In genomic region chr19:36669720-36670451, GRCm38 (mm10) we compare ENCODE assay signal across 13 mouse cellular contexts.
DNase-seq lines count a peak whose midpoint lies in the region; ATAC-seq lines count a peak whose summit lies in the region.
"Had no signal": no experiment of that assay in that cellular context is flagged by ENCODE, and none has a peak within 500 bp of the region (broad histone marks: within the 10 kb centered on the region; RNA-seq: fewer than 3 reads in every experiment).

No protein-coding gene starts in this region.

- peaks cover 22% of the 10 kb centered on the region; the same call in 1 of the 2 replicates for H3K4me1 ChIP-seq in embryonic facial prominence, embryonic 10.5 days
- H3K4me1 ChIP-seq in forebrain, embryonic 10.5 days, result peaks cover 28% of the 10 kb centered on the region
- peaks cover 21% of the 10 kb centered on the region for H3K4me1 ChIP-seq in hindbrain, embryonic 12.5 days
- H3K4me1 ChIP-seq: liver, embryonic 12.5 days had no signal

- peak; percentile 22 for DNase-seq in layer of hippocampus, adult 11-12 months (ENCODE audit: low spot score)
- DNase-seq in layer of hippocampus, adult 9-10 months (ENCODE audit: low spot score), result no peak
- peak; percentile 21 for DNase-seq in embryonic facial prominence, embryonic 10.5 days (ENCODE audit: low spot score)
- no peak for DNase-seq in forebrain, embryonic 10.5 days (ENCODE audit: extremely low spot score, low spot score)
- DNase-seq in kidney, postnatal 25 days, result no peak
- DNase-seq in cerebellum, adult 9-10 months, result no peak
- DNase-seq: adrenal gland, adult 2 months; embryo, embryonic 11 days; lung, postnatal 36 days had no signal

- no peak overlapping the region for H3K4me2 ChIP-seq in hindbrain, embryonic 12.5 days (replicated peaks)
- H3K4me2 ChIP-seq: liver, embryonic 12.5 days had no signal

- H3K36me3 ChIP-seq in embryonic facial prominence, embryonic 10.5 days (replicated peaks), result no peaks in the 10 kb centered on the region
- H3K36me3 ChIP-seq in forebrain, embryonic 10.5 days (replicated peaks), result no peaks in the 10 kb centered on the region
- no peaks in the 10 kb centered on the region for H3K36me3 ChIP-seq in hindbrain, embryonic 12.5 days
- H3K36me3 ChIP-seq: liver, embryonic 12.5 days had no signal

- 66% methylated on average over 5 of the region's 5 CpGs for WGBS in embryonic facial prominence, embryonic 10.5 days
- 66% methylated on average over 5 of the region's 5 CpGs for WGBS in forebrain, embryonic 10.5 days
- 34% methylated on average over 5 of the region's 5 CpGs for WGBS in hindbrain, embryonic 12.5 days

- ATAC-seq in hindbrain, embryonic 12.5 days (ENCODE audit: low FRiP score), result 0 out of 2 replicates have a peak, but pooled peaks have one; percentile 21
- ATAC-seq: Patski had no signal

- H3K27ac ChIP-seq in embryonic facial prominence, embryonic 10.5 days (replicated peaks), result peak overlapping the region; percentile 40
- peak overlapping the region; percentile 7; the same call in 1 of the 2 replicates for H3K27ac ChIP-seq in forebrain, embryonic 10.5 days
- H3K27ac ChIP-seq in hindbrain, embryonic 12.5 days, result peak overlapping the region; percentile 67
- H3K27ac ChIP-seq: liver, embryonic 12.5 days had no signal

- H3K9ac ChIP-seq in hindbrain, embryonic 12.5 days, result no peak overlapping the region
- H3K9ac ChIP-seq: liver, embryonic 12.5 days had no signal

- H3K4me3 ChIP-seq in embryonic facial prominence, embryonic 10.5 days, result no peak overlapping the region
- no peak overlapping the region for H3K4me3 ChIP-seq in forebrain, embryonic 10.5 days
- no peak overlapping the region for H3K4me3 ChIP-seq in hindbrain, embryonic 12.5 days
- H3K4me3 ChIP-seq: liver, embryonic 12.5 days had no signal

- no peaks in the 10 kb centered on the region for H3K27me3 ChIP-seq in embryonic facial prominence, embryonic 10.5 days (replicated peaks; ENCODE audit: low read depth, poor library complexity, severe bottlenecking)
- H3K27me3 ChIP-seq in forebrain, embryonic 10.5 days (ENCODE audit: poor library complexity, severe bottlenecking), result no peaks in the 10 kb centered on the region
- H3K27me3 ChIP-seq in hindbrain, embryonic 12.5 days, result no peaks in the 10 kb centered on the region
- H3K27me3 ChIP-seq: CH12.LX; liver, embryonic 12.5 days; Patski had no signal

- H3K9me3 ChIP-seq in embryonic facial prominence, embryonic 10.5 days, result no peaks in the 10 kb centered on the region
- H3K9me3 ChIP-seq in forebrain, embryonic 10.5 days, result no peaks in the 10 kb centered on the region
- no peaks in the 10 kb centered on the region for H3K9me3 ChIP-seq in hindbrain, embryonic 12.5 days (replicated peaks)
- H3K9me3 ChIP-seq: liver, embryonic 12.5 days had no signal

Comparison
In these comparisons a context has a peak if more than half of its experiments do, and no peak if none do; other contexts are left out.
1. DNase-seq: peak in layer of hippocampus, adult 11-12 months (single experiment) and embryonic facial prominence, embryonic 10.5 days (single experiment); none in layer of hippocampus, adult 9-10 months (single experiment), forebrain, embryonic 10.5 days (single experiment), kidney, postnatal 25 days (0 of 2) and cerebellum, adult 9-10 months (single experiment).
2. H3K27ac ChIP-seq: peak in every context shown above with its lines; median percentile 67 in hindbrain, embryonic 12.5 days; 40 in embryonic facial prominence, embryonic 10.5 days; 7 in forebrain, embryonic 10.5 days.